Mouse (Mus musculus) bone marrow macrophage, adult 2 months (primary cell): ENCODE data around the gene Ptpa.

Source experiments
- CTCF ChIP-seq: IDR thresholded peaks from 2 replicates; pipeline ENCODE4 v1.5.1; 2012; ENCODE audit warnings: low read depth, mild to moderate bottlenecking, low read length, moderate library complexity
- POLR2A ChIP-seq: IDR thresholded peaks from 2 replicates; pipeline ENCODE4 v1.6.1; 2012; ENCODE audit warnings: mild to moderate bottlenecking, low read depth, low read length, borderline replicate concordance

DNA sequence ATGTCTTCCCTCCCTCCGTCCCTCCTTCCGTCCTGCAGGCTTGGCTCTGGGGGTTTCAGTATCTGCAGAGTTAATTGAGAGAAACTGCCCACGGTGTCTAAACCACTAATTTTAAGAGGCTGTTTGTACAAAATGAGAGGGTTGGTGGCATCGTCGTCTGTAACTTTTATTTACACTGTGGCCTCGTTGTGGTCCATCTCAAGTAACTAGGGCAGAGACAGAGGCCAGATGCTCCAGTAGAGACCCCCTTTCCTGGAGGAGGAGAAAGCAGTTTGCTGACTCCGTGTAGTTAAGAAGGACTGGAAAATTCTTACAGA lies 768 bp downstream of the Ptpa start:
- TF ChIP-seq CTCF (no peak), POLR2A (no peak)
